In the genomic region with DNA sequence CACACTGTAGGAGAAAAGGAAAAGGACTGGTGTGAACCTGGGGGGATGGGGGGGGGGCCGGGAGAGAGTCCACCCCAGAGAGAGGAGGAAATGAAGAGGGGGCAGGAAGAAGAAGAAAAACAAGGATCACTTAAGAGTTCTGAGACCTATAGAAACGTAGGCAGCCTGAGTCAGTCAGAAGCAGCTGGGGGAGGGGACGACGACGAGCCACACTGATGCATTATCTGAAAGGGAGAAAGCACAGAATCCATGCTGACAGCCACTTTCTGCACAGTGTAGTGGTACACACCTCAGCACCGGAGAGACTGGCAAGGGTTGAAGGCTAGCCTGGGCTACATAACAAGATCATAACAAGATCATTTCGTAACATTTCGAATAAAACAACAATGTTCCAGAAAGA, we compare ENCODE assay signal across 12 mouse cellular contexts. TPM values are rescaled to one million over a fixed set of nuclear protein-coding genes. Genes with fewer than 3 reads are reported as not detected.
DNase-seq lines count a peak whose midpoint lies in the region; ATAC-seq and TF ChIP-seq lines count a peak whose summit lies in the region.
"Had no signal": no experiment of that assay in that cellular context is flagged by ENCODE, and none has a peak within 500 bp of the region (broad histone marks: within the 10 kb centered on the region; RNA-seq: fewer than 3 reads in every experiment).

No protein-coding gene starts in this region.

- H3K9ac ChIP-seq in lung, embryonic 14.5 days: no peak overlapping the region
- H3K9ac ChIP-seq in intestine, postnatal 0 days (ENCODE audit: low read depth, low read length): no peak overlapping the region
- no peak overlapping the region for H3K9ac ChIP-seq in stomach, embryonic 15.5 days
- H3K9ac ChIP-seq: embryonic facial prominence, embryonic 15.5 days; midbrain, embryonic 12.5 days had no signal

- peak overlapping the region; percentile 19; the same call in 1 of the 2 replicates for H3K4me2 ChIP-seq in lung, embryonic 14.5 days
- H3K4me2 ChIP-seq in intestine, postnatal 0 days (replicated peaks; ENCODE audit: low read depth): peak overlapping the region; percentile 18; the same call in 1 of the 2 replicates
- H3K4me2 ChIP-seq in stomach, embryonic 15.5 days: no peak overlapping the region
- H3K4me2 ChIP-seq: embryonic facial prominence, embryonic 15.5 days; midbrain, embryonic 12.5 days had no signal

- peak; percentile 47; the same call in 1 of the 2 replicates for ATAC-seq in lung, embryonic 14.5 days (ENCODE audit: insufficient read depth)
- ATAC-seq in intestine, postnatal 0 days: peak; percentile 16; the same call in 1 of the 2 replicates
- no peak for ATAC-seq in stomach, embryonic 15.5 days (ENCODE audit: insufficient read depth, low FRiP score, low read depth)

- H3K27me3 ChIP-seq in lung, embryonic 14.5 days (ENCODE audit: insufficient read depth, low read length): no peaks in the 10 kb centered on the region
- no peaks in the 10 kb centered on the region for H3K27me3 ChIP-seq in intestine, postnatal 0 days (replicated peaks; ENCODE audit: control insufficient read depth, insufficient read depth, low read length)
- H3K27me3 ChIP-seq in stomach, embryonic 15.5 days (replicated peaks): no peaks in the 10 kb centered on the region
- H3K27me3 ChIP-seq: embryonic facial prominence, embryonic 15.5 days; midbrain, embryonic 12.5 days had no signal

- intact Hi-C loops in gastrocnemius, adult 2 months (cut with DNase I): no loop called here

- TF ChIP-seq CTCF in gastrocnemius, adult 2 months (IDR thresholded peaks at IDR 0.05): no peak
- no peak for TF ChIP-seq CTCF in lung, embryonic 14.5 days (IDR thresholded peaks at IDR 0.05; ENCODE audit: low read depth)
- TF ChIP-seq CTCF in intestine, postnatal 0 days (IDR thresholded peaks at IDR 0.05; ENCODE audit: low read depth): no peak

- H3K4me3 ChIP-seq in gastrocnemius, adult 2 months: peak overlapping the region; percentile 27
- no peak overlapping the region for H3K4me3 ChIP-seq in lung, embryonic 14.5 days (ENCODE audit: low read depth, low read length)
- no peak overlapping the region for H3K4me3 ChIP-seq in intestine, postnatal 0 days (ENCODE audit: low read depth, low read length)
- H3K4me3 ChIP-seq in stomach, embryonic 15.5 days (replicated peaks): no peak overlapping the region
- H3K4me3 ChIP-seq: embryonic facial prominence, embryonic 15.5 days; midbrain, embryonic 12.5 days had no signal

- H3K27ac ChIP-seq in gastrocnemius, adult 2 months: no peak overlapping the region
- H3K27ac ChIP-seq in lung, embryonic 14.5 days (ENCODE audit: low read depth): no peak overlapping the region
- H3K27ac ChIP-seq in intestine, postnatal 0 days (ENCODE audit: low read depth, low read length): peak overlapping the region; percentile 63
- peak overlapping the region; percentile 32; the same call in 1 of the 2 replicates for H3K27ac ChIP-seq in stomach, embryonic 15.5 days
- H3K27ac ChIP-seq: embryonic facial prominence, embryonic 15.5 days; midbrain, embryonic 12.5 days had no signal

- H3K4me1 ChIP-seq in lung, embryonic 14.5 days (ENCODE audit: insufficient read depth): no peaks in the 10 kb centered on the region
- H3K4me1 ChIP-seq in intestine, postnatal 0 days (replicated peaks; ENCODE audit: control insufficient read depth, insufficient read depth, low read length): no peaks in the 10 kb centered on the region
- no peaks in the 10 kb centered on the region for H3K4me1 ChIP-seq in stomach, embryonic 15.5 days
- H3K4me1 ChIP-seq: embryonic facial prominence, embryonic 15.5 days had no signal

- H3K36me3 ChIP-seq in lung, embryonic 14.5 days (ENCODE audit: insufficient read depth): no peaks in the 10 kb centered on the region
- peaks cover 18% of the 10 kb centered on the region; the same call in 1 of the 2 replicates for H3K36me3 ChIP-seq in intestine, postnatal 0 days (ENCODE audit: control insufficient read depth, insufficient read depth)
- H3K36me3 ChIP-seq in stomach, embryonic 15.5 days: no peaks in the 10 kb centered on the region; the same call in 1 of the 2 replicates
- H3K36me3 ChIP-seq: embryonic facial prominence, embryonic 15.5 days; midbrain, embryonic 12.5 days had no signal

- WGBS in lung, embryonic 14.5 days: 51% methylated on average over 8 of the region's 8 CpGs
- WGBS in intestine, postnatal 0 days: 49% methylated on average over 8 of the region's 8 CpGs
- WGBS in stomach, embryonic 15.5 days: 54% methylated on average over 8 of the region's 8 CpGs

- no peaks in the 10 kb centered on the region for H3K9me3 ChIP-seq in lung, embryonic 14.5 days (ENCODE audit: low read depth, low read length)
- no peaks in the 10 kb centered on the region for H3K9me3 ChIP-seq in intestine, postnatal 0 days (ENCODE audit: control insufficient read depth)
- H3K9me3 ChIP-seq in stomach, embryonic 15.5 days: no peaks in the 10 kb centered on the region
- H3K9me3 ChIP-seq: embryonic facial prominence, embryonic 15.5 days; midbrain, embryonic 12.5 days had no signal

- DNase-seq in gastrocnemius, adult 2 months: no peak
- no peak for DNase-seq in gastrocnemius, adult 8-10 months (ENCODE audit: low spot score in 2 of 2)
- no peak for DNase-seq in lung, embryonic 14.5 days
- no peak for DNase-seq in lung, postnatal 36 days
- DNase-seq in cerebellum, adult 9-10 months: no peak
- DNase-seq in cerebellum, adult 8-10 months: no peak
- DNase-seq: adrenal gland, postnatal 10 days; cerebellum, postnatal 36 days had no signal

RNA-seq across cellular contexts. Expression of a gene that starts 15.7 kb away (rescaled TPM):
- under 1 TPM; 0.51 to 0.64 TPM for total RNA-seq in gastrocnemius, adult 2 months (2021)
- total RNA-seq in gastrocnemius, adult 8-10 months (2022): under 1 TPM; 0.43 to 0.94 (median 0.63) TPM
- 11.8 and 12.7 TPM in 2 replicates for polyA plus RNA-seq in lung, embryonic 14.5 days (2014; fragmentation: Nextera tagmentation; extraction: Ambion mirVana)
- polyA plus RNA-seq in intestine, postnatal 0 days (2015; fragmentation: Nextera tagmentation; extraction: Ambion mirVana): 20.8 and 21.1 TPM in 2 replicates
- 19.5 and 24.8 TPM in 2 replicates for polyA plus RNA-seq in stomach, embryonic 15.5 days (2015; fragmentation: Nextera tagmentation; extraction: Ambion mirVana)

RNA-seq across cellular contexts. Expression of a gene that starts 48.5 kb away (rescaled TPM):
- total RNA-seq in gastrocnemius, adult 2 months (2021): under 1 TPM in 1 of 2 experiments, not detected in 1; 0.15 TPM
- under 1 TPM in 1 of 4 experiments, not detected in 3; 0.29 TPM for total RNA-seq in gastrocnemius, adult 8-10 months (2022)
- polyA plus RNA-seq in lung, embryonic 14.5 days (2014; fragmentation: Nextera tagmentation; extraction: Ambion mirVana): 28.9 and 30.0 TPM in 2 replicates
- 44.5 and 49.4 TPM in 2 replicates for polyA plus RNA-seq in intestine, postnatal 0 days (2015; fragmentation: Nextera tagmentation; extraction: Ambion mirVana)
- 58.9 and 70.3 TPM in 2 replicates for polyA plus RNA-seq in stomach, embryonic 15.5 days (2015; fragmentation: Nextera tagmentation; extraction: Ambion mirVana)

RNA-seq across cellular contexts. Expression of a gene that starts 49.7 kb away (rescaled TPM):
- total RNA-seq in gastrocnemius, adult 2 months (2021): 10 to 100 TPM; 67.2 to 80.7 TPM
- total RNA-seq in gastrocnemius, adult 8-10 months (2022): 10 to 100 TPM; 68.7 to 75.7 (median 73.5) TPM
- polyA plus RNA-seq in lung, embryonic 14.5 days (2014; fragmentation: Nextera tagmentation; extraction: Ambion mirVana): 300 TPM in 2 replicates
- polyA plus RNA-seq in intestine, postnatal 0 days (2015; fragmentation: Nextera tagmentation; extraction: Ambion mirVana): 143 and 156 TPM in 2 replicates
- 255 and 261 TPM in 2 replicates for polyA plus RNA-seq in stomach, embryonic 15.5 days (2015; fragmentation: Nextera tagmentation; extraction: Ambion mirVana)

RNA-seq across cellular contexts. Expression of a gene that starts 49.8 kb away (rescaled TPM):
- 10 to 100 TPM; 11.4 to 13.7 TPM for total RNA-seq in gastrocnemius, adult 2 months (2021)
- total RNA-seq in gastrocnemius, adult 8-10 months (2022): 10 to 100 TPM; 10.0 to 14.6 (median 12.8) TPM
- polyA plus RNA-seq in lung, embryonic 14.5 days (2014; fragmentation: Nextera tagmentation; extraction: Ambion mirVana): 22.8 and 23.9 TPM in 2 replicates
- 10.3 and 11.1 TPM in 2 replicates for polyA plus RNA-seq in intestine, postnatal 0 days (2015; fragmentation: Nextera tagmentation; extraction: Ambion mirVana)
- 17.9 and 19.0 TPM in 2 replicates for polyA plus RNA-seq in stomach, embryonic 15.5 days (2015; fragmentation: Nextera tagmentation; extraction: Ambion mirVana)

RNA-seq across cellular contexts. Expression of a gene that starts 50.3 kb away (rescaled TPM):
- 1 to 10 TPM in 1 of 2 experiments, under 1 TPM in 1; 0.56 to 7.4 TPM for total RNA-seq in gastrocnemius, adult 2 months (2021)
- 10 to 100 TPM in 1 of 4 experiments, 1 to 10 TPM in 3; 2.1 to 15.4 (median 9.3) TPM for total RNA-seq in gastrocnemius, adult 8-10 months (2022)
- 11.0 and 16.4 TPM in 2 replicates for polyA plus RNA-seq in lung, embryonic 14.5 days (2014; fragmentation: Nextera tagmentation; extraction: Ambion mirVana)
- polyA plus RNA-seq in intestine, postnatal 0 days (2015; fragmentation: Nextera tagmentation; extraction: Ambion mirVana): 10.9 and 11.1 TPM in 2 replicates
- 8.5 and 11.3 TPM in 2 replicates for polyA plus RNA-seq in stomach, embryonic 15.5 days (2015; fragmentation: Nextera tagmentation; extraction: Ambion mirVana)

Comparison
In these comparisons a context has a peak if more than half of its experiments do, and no peak if none do; other contexts are left out.
1. H3K27ac ChIP-seq: peak in intestine, postnatal 0 days (single experiment) and stomach, embryonic 15.5 days (single experiment); none in gastrocnemius, adult 2 months (single experiment) and lung, embryonic 14.5 days (single experiment).